Mouse (Mus musculus) CH12.LX (cell line): ENCODE data around the gene Taok2.

Experiments
- CHD1 ChIP-seq: IDR thresholded peaks from 2 replicates; pipeline ENCODE4 v1.6.1; 2012; ENCODE audit warnings: low read depth, low read length, improper control_type of control experiment, inconsistent platforms
- CTCF ChIP-seq, 2 experiments: IDR thresholded peaks in 1 of 2; conservative IDR thresholded peaks in 1 of 2; 2 replicates each; pipeline ENCODE4 v1.5.1; 2011 to 2012; ENCODE audit warnings: low read depth in 2 of 2, low read length in 2 of 2, improper control_type of control experiment in 1 of 2, inconsistent platforms in 1 of 2, mild to moderate bottlenecking in 1 of 2, moderate library complexity in 1 of 2
- EP300 ChIP-seq: IDR thresholded peaks from 2 replicates; pipeline ENCODE4 v1.6.1; 2011; ENCODE audit warnings: low read length, improper control_type of control experiment
- MXI1 ChIP-seq: IDR thresholded peaks from 2 replicates; pipeline ENCODE4 v1.6.1; 2011; ENCODE audit warnings: mild to moderate bottlenecking, low read depth, low read length, improper control_type of control experiment
- POLR2A ChIP-seq: IDR thresholded peaks from 2 replicates; pipeline ENCODE4 v1.6.1; 2011; ENCODE audit warnings: low read depth, mild to moderate bottlenecking, improper control_type of control experiment, low read length
- POLR2AphosphoS2 ChIP-seq: IDR thresholded peaks from 2 replicates; pipeline ENCODE4 v1.6.1; 2011; ENCODE audit warnings: low read depth, low read length, improper control_type of control experiment
- ZC3H11A ChIP-seq: IDR thresholded peaks from 2 replicates; pipeline ENCODE4 v1.6.1; 2012; ENCODE audit warnings: low read depth, mild to moderate bottlenecking, inconsistent platforms, low read length, improper control_type of control experiment

DNA sequence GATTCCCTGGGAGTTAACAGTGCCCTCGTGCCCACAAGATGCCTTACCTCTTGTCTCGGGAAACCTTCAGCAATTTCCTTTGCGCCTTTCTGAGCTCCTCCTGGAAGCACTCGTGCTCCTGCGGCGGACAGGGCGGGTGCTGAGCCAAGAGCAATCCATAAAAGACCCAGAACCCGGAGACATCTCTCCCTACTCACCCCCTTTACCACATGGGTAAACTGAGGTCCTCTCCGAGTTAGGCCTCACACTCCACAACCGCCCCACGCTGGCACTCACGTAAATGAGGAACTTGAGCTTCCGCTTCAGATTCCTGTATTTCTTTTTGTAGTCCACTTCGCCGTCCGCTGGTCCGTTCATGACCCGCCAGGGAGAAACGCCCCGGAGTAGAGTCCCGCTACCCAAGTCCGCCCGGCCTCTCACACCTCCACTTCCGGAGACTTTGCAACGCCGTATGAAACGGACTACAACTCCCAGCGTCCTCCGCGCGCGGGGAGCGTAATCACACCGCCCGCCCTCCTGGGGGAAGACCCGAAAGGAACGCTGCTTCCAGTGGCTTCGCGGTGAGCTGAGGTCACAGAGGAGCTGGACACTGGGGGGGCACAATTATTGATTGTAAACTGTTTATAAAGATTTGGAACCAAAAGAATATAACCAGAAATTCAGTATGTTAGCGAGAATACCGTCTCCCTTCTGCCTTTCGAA is 22.9 kb downstream of the Taok2 start, which contains the start of gene Hirip3:
- TF ChIP-seq POLR2AphosphoS2 (no peak; the same call in none of the 2 replicates), ZC3H11A (no peak), EP300 (no peak), POLR2A (peak; percentile 84), MXI1 (no peak), CTCF (conservative IDR thresholded peaks at IDR 0.05 in 1 of 2, IDR thresholded peaks at IDR 0.05 in 1 of 2; ENCODE audit: low read depth in 2 of 2, low read length in 2 of 2) (no peak), CHD1 (no peak)
